Mouse (Mus musculus) kidney, postnatal 25 days (tissue): ENCODE measurements at regions not wholly inside any gene's neighbourhood (a gene's known extent, or its start where the extent isn't known, plus 50 kb on each side); places are given as distances from the start of the nearest gene placed in this dataset.

Source experiments
- DNase-seq, 2 experiments: peaks; one replicate each; pipeline ENCODE4 v3.0.0; 2021; ENCODE audit warnings: mixed read lengths in 2 of 2

- DNase-seq, result no peak
Observed at GRCm38 (mm10) chr2:83224018-83224417, 280.6 kb downstream of the Fsip2 start.

DNA sequence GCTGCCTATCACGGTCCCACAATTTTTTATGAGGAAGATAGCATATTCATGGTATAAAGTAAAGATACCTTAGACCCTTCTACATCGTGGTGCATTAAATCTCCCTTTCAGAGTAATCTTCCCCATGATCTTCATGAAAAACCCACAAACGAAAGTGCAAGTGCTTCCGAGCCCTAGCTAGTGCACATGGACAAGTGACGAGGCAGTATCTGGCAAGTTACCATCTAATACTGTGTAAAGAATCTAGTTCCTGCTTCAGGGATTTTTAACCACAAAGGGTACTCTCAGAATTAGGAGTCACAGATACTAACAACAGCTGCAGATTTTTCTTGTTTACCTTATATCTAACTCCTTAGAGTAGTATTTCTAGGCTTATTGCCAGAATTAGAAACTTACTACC, 282.8 kb downstream of the Fsip2 start:
- no peak for DNase-seq

DNA sequence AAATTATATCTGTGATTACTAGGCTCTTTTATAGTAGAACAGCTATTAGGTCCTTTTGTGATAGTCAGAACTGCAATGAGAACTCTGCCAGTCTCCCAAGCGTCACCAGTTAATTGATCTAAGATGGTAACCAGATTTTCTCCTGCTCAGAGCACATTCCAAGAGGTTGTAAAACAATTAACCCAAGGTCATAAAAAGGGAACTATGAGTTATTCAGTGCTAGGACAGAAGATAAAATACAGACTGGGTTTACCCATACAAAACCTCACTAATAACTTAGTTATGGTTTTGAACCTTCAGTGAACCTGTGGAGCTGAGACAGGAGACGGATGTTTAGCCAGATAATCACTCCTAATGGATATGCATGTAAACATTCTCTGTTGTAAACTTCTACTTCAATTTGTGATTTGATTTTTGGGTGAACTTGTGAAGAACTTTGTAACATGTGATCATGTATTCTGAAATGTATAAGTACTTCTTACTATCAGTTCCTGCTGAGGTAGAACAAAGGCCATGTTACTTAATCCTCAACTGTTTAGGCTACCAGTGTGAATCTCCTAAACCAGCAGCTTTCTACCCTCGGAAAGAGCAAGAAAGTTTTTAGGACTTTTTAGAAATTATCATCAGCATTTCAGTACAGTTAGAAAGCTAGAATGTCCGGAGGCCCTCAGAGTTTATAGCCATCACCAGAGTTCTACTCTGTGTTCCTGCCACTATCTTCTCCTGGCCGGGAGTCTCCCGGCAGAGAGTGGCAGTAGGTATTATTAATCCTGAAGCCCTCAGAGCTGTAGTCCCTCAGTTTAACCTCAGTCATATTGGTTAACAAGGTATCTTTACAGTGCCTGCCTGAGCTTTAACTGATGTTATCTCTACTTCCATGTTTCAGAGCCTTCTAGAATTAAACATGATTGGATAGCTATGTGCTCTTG, 308.0 kb downstream of the Fsip2 start:
- no peak for DNase-seq

GRCm38 (mm10) chr2:83256811-83257321, 313.4 kb downstream of the Fsip2 start:
- peak in 1 of 2 experiments; percentile 39 for DNase-seq

DNA sequence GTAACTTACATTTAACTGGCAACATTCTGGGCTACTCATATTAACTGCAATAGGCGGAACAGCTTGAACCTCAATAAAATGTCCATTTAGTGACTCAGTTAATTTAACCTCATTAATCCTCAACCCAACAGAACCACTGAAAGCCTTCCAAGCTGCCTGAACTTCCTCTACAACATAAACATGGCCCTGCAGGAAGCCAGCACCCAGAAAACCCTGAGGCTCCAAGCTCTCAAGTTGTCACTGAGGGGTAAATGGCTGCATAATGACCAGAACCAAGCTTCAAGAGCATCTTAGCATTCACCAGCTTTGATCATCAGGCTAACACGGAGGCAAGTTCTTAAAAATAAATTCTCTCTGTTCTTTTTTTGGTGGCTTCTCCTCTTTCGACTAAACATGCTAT, 315.2 kb downstream of the Fsip2 start:
- no peak for DNase-seq

GRCm38 (mm10) chr2:83303515-83303914, 340.7 kb upstream of the Zc3h15 start:
- DNase-seq, result no peak

GRCm38 (mm10) chr2:83332056-83332769, 312.0 kb upstream of the Zc3h15 start:
- no peak for DNase-seq

GRCm38 (mm10) chr2:83332770-83333157, 311.5 kb upstream of the Zc3h15 start:
- no peak for DNase-seq

DNA sequence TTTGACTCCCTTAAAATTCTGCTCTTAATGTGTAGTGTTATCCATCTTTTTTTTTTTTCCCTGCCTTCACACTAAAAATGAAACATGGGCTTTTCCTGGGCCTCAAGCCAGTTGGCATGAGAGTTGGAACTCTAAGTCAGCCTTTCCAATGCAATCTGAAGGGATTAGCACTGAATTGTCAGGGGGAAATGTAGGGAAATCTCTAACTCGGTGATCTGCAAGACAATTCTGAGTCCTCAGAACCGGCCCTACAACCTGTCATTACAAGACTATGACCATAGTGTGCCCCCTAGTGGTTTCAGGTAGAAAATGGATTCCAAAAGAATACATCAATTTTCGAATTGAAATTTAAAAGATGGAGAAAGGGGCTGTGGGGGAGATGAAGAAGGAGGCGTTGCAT, 306.9 kb upstream of the Zc3h15 start:
- DNase-seq, result peak in 1 of 2 experiments; percentile 4

DNA sequence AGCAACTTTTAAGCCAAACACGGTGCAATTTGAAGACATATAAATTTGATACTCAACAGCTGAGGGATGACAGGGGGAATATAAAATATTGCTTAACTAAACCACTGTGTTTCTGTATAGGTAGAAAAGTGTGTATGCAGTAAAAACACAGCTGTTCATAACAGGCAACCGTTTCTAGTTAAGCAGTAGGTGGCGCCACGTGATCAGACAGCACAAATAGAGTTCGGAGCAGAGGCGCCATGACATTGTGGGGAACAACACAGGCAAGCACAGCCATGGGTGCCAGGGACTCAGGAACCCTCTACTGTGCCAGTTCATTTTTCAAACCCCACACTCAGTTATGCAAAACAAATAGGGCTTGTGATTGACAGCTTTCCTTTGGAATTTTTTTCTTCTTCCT, 304.1 kb upstream of the Zc3h15 start:
- DNase-seq, result no peak
